Comparison of ENCODE assay signal across 8 mouse cellular contexts in genomic region chr14:79300641-79301350, GRCm38 (mm10). TPM values are rescaled to one million over a fixed set of nuclear protein-coding genes. Genes with fewer than 3 reads are reported as not detected.
A peak's percentile ranks its signal among the peaks of the same experiment; 100 is the strongest.
DNase-seq lines count a peak whose midpoint lies in the region; ATAC-seq lines count a peak whose summit lies in the region.

No protein-coding gene starts in this region.

- 0 out of 2 replicates have a peak, but pooled peaks cover 3% of the 10 kb centered on the region for H3K27me3 ChIP-seq in embryonic facial prominence, embryonic 13.5 days
- peaks cover 7% of the 10 kb centered on the region for H3K27me3 ChIP-seq in hindbrain, embryonic 16.5 days (replicated peaks; ENCODE audit: control insufficient read depth, insufficient read depth, low read length)
- peaks cover 3% of the 10 kb centered on the region; the same call in 1 of the 2 replicates for H3K27me3 ChIP-seq in liver, embryonic 12.5 days (replicated peaks)
- H3K27me3 ChIP-seq in neural tube, embryonic 12.5 days (replicated peaks) = peaks cover 27% of the 10 kb centered on the region

- peaks cover 47% of the 10 kb centered on the region for H3K4me1 ChIP-seq in embryonic facial prominence, embryonic 13.5 days
- H3K4me1 ChIP-seq in hindbrain, embryonic 16.5 days (ENCODE audit: control insufficient read depth, insufficient read depth, low read depth, low read length) = peaks cover 12% of the 10 kb centered on the region; the same call in 1 of the 2 replicates
- peaks cover 81% of the 10 kb centered on the region for H3K4me1 ChIP-seq in liver, embryonic 12.5 days
- H3K4me1 ChIP-seq in neural tube, embryonic 12.5 days = peaks cover 14% of the 10 kb centered on the region

- H3K9ac ChIP-seq in embryonic facial prominence, embryonic 13.5 days = peak overlapping the region; percentile 77
- H3K9ac ChIP-seq in hindbrain, embryonic 16.5 days (ENCODE audit: low read depth, low read length) = peak overlapping the region; percentile 66
- peak overlapping the region; percentile 98 for H3K9ac ChIP-seq in liver, embryonic 12.5 days
- H3K9ac ChIP-seq in neural tube, embryonic 12.5 days = peak overlapping the region; percentile 62

- no peaks in the 10 kb centered on the region for H3K9me3 ChIP-seq in embryonic facial prominence, embryonic 13.5 days
- no peaks in the 10 kb centered on the region for H3K9me3 ChIP-seq in hindbrain, embryonic 16.5 days (ENCODE audit: control insufficient read depth, low read length)
- no peaks in the 10 kb centered on the region for H3K9me3 ChIP-seq in liver, embryonic 12.5 days (replicated peaks)
- H3K9me3 ChIP-seq in neural tube, embryonic 12.5 days = no peaks in the 10 kb centered on the region

- DNase-seq in kidney, adult 18-20 months = peak; percentile 35
- DNase-seq in kidney, adult 9 months = no peak
- peak; percentile 20 for DNase-seq in R1 (ENCODE audit: low read depth, low spot score)
- DNase-seq in c-Kit-positive CD71-positive TER-119-positive erythroid progenitor cells, embryonic 14.5 days (ENCODE audit: low spot score) = no peak

- under 1% methylated on average over 52 of the region's 52 CpGs for WGBS in embryonic facial prominence, embryonic 13.5 days
- WGBS in hindbrain, embryonic 16.5 days = under 1% methylated on average over 52 of the region's 52 CpGs
- under 1% methylated on average over 52 of the region's 52 CpGs for WGBS in liver, embryonic 12.5 days (ENCODE audit: insufficient replicate concordance)
- WGBS in neural tube, embryonic 12.5 days = under 1% methylated on average over 52 of the region's 52 CpGs

- H3K27ac ChIP-seq in embryonic facial prominence, embryonic 13.5 days = peak overlapping the region; percentile 44; the same call in 1 of the 2 replicates
- H3K27ac ChIP-seq in hindbrain, embryonic 16.5 days (ENCODE audit: low read depth, low read length) = no peak overlapping the region
- peak overlapping the region; percentile 92 for H3K27ac ChIP-seq in liver, embryonic 12.5 days
- H3K27ac ChIP-seq in neural tube, embryonic 12.5 days = no peak overlapping the region

- no peaks in the 10 kb centered on the region for H3K36me3 ChIP-seq in embryonic facial prominence, embryonic 13.5 days
- no peaks in the 10 kb centered on the region for H3K36me3 ChIP-seq in hindbrain, embryonic 16.5 days (ENCODE audit: control insufficient read depth, insufficient read depth, low read length)
- H3K36me3 ChIP-seq in liver, embryonic 12.5 days = peaks cover 38% of the 10 kb centered on the region
- no peaks in the 10 kb centered on the region for H3K36me3 ChIP-seq in neural tube, embryonic 12.5 days

- peak; percentile 32; the same call in 1 of the 2 replicates for ATAC-seq in embryonic facial prominence, embryonic 13.5 days (ENCODE audit: insufficient number of reproducible peaks, insufficient read depth, low FRiP score, low TSS enrichment, low read depth)
- peak; percentile 48 for ATAC-seq in hindbrain, embryonic 16.5 days
- ATAC-seq in liver, embryonic 12.5 days = 0 out of 2 replicates have a peak, but pooled peaks have one; percentile 0
- ATAC-seq in neural tube, embryonic 12.5 days (ENCODE audit: low FRiP score, low read depth) = peak; percentile 66

- peak overlapping the region; percentile 94 for H3K4me2 ChIP-seq in embryonic facial prominence, embryonic 13.5 days
- peak overlapping the region; percentile 99 for H3K4me2 ChIP-seq in hindbrain, embryonic 16.5 days (ENCODE audit: low read length)
- H3K4me2 ChIP-seq in liver, embryonic 12.5 days = peak overlapping the region; percentile 80
- peak overlapping the region; percentile 98 for H3K4me2 ChIP-seq in neural tube, embryonic 12.5 days (replicated peaks)

- peak overlapping the region; percentile 59 for H3K4me3 ChIP-seq in embryonic facial prominence, embryonic 13.5 days
- peak overlapping the region; percentile 67 for H3K4me3 ChIP-seq in hindbrain, embryonic 16.5 days (ENCODE audit: low read length)
- H3K4me3 ChIP-seq in liver, embryonic 12.5 days = peak overlapping the region; percentile 90
- peak overlapping the region; percentile 50 for H3K4me3 ChIP-seq in neural tube, embryonic 12.5 days

RNA-seq across cellular contexts. Expression of gene Rgcc, which starts 0.6 kb away (rescaled TPM):
- 46.1 and 52.6 TPM in 2 replicates for polyA plus RNA-seq in embryonic facial prominence, embryonic 13.5 days (2015; fragmentation: Nextera tagmentation; extraction: Ambion mirVana)
- 49.0 and 59.3 TPM in 2 replicates for polyA plus RNA-seq in hindbrain, embryonic 16.5 days (2015; fragmentation: Nextera tagmentation; extraction: Ambion mirVana)
- 302 and 307 TPM in 2 replicates for polyA plus RNA-seq in liver, embryonic 12.5 days (2016; fragmentation: Nextera tagmentation; extraction: Ambion mirVana)
- 55.8 and 69.6 TPM in 2 replicates for polyA plus RNA-seq in neural tube, embryonic 12.5 days (2016; fragmentation: Nextera tagmentation; extraction: Ambion mirVana)

RNA-seq across cellular contexts. Expression of gene Zfp957, which starts 53.6 kb away (rescaled TPM):
- not detected in 2 replicates for polyA plus RNA-seq in embryonic facial prominence, embryonic 13.5 days (2015; fragmentation: Nextera tagmentation; extraction: Ambion mirVana)
- not detected in 2 replicates for polyA plus RNA-seq in hindbrain, embryonic 16.5 days (2015; fragmentation: Nextera tagmentation; extraction: Ambion mirVana)
- polyA plus RNA-seq in liver, embryonic 12.5 days (2016; fragmentation: Nextera tagmentation; extraction: Ambion mirVana) = not detected in 2 replicates
- polyA plus RNA-seq in neural tube, embryonic 12.5 days (2016; fragmentation: Nextera tagmentation; extraction: Ambion mirVana) = not detected in 2 replicates

Comparison
In these comparisons a context has a peak if more than half of its experiments do, and no peak if none do; other contexts are left out.
1. DNase-seq: peak in kidney, adult 18-20 months (single experiment) and R1 (single experiment); none in kidney, adult 9 months (single experiment) and c-Kit-positive CD71-positive TER-119-positive erythroid progenitor cells, embryonic 14.5 days (single experiment).
2. ATAC-seq: peak in every context shown above with its lines; median percentile 66 in neural tube, embryonic 12.5 days; 48 in hindbrain, embryonic 16.5 days; 32 in embryonic facial prominence, embryonic 13.5 days; 0 in liver, embryonic 12.5 days.
3. H3K27ac ChIP-seq: peak in embryonic facial prominence, embryonic 13.5 days (single experiment) and liver, embryonic 12.5 days (single experiment); none in hindbrain, embryonic 16.5 days (single experiment) and neural tube, embryonic 12.5 days (single experiment).
4. Peak in every context shown above with its lines, with median percentiles within 50 percentile points of each other: H3K4me2 ChIP-seq, H3K4me3 ChIP-seq and H3K9ac ChIP-seq.